Mouse (Mus musculus) induced T-regulatory cell, adult 2 months (primary cell): ENCODE data around the gene Cyp4a14.
"Not testable (repeated sequence)": the region's sequence is repeated elsewhere in the genome, so short reads cannot be mapped to it uniquely, and the experiment has no call there.

Source experiments
- DNase-seq: peaks from one replicate; pipeline ENCODE4 v3.0.0-alpha.2; 2012; ENCODE audit warnings: low read depth

The Cyp4a14 gene

DNA sequence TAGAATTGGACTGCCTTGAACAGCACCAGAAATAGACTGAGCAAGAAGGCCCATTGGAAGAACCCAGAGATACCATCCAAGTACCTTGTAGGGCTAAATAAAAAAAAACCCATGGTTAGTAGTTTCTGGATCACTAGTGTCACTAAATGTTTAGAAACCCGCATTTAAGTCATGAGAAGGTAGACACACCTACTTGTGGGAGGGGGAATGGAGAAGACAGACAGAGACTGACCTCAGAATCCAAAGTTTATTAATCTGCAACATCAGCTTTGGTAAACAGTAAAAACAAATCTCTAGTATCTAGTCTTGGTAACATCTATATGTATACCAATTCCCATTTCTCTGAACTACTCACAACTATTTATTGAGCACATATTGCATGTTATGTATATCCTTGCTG, at the start of gene Cyp4a14:
Cyp4a14 (minus strand) TSS at position 142 of the 400 bp plus-strand sequence.
- DNase-seq: no peak

- DNase-seq: no peak
These were observed 49.2 kb upstream of the Cyp4a14 start for GRCm38 (mm10) chr4:115545101-115545500.

DNA sequence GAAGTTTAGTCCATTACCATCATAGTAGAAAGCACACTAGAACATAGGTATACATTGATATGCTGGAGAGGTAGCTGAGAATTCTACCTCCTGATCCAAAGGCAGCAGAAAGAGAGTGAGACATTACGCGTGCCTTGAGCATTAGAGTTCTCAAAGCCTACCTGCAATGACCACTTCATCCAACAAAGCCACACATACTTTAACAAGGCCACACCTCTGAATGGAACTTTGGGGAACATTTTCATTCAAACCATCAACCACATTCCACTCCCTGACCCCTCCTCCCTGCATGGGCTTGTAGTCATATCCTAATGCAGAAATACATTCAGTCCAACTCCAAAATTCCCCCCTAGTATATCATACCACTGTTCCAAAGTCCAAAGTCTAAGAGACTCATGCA, 25.8 kb upstream of the Cyp4a14 start:
- no peak for DNase-seq

GRCm38 (mm10) chr4:115519444-115519843, 23.5 kb upstream of the Cyp4a14 start:
- DNase-seq: no peak

- not testable (repeated sequence) for DNase-seq
These were observed 22.1 kb upstream of the Cyp4a14 start, which contains the start of gene Cyp4a10 for GRCm38 (mm10) chr4:115518000-115518399. Gene Cyp4a10, plus strand, starts transcription at chr4:115518264.

- DNase-seq: not testable (repeated sequence)
These were observed 18.0 kb upstream of the Cyp4a14 start for GRCm38 (mm10) chr4:115513964-115514363.

DNA sequence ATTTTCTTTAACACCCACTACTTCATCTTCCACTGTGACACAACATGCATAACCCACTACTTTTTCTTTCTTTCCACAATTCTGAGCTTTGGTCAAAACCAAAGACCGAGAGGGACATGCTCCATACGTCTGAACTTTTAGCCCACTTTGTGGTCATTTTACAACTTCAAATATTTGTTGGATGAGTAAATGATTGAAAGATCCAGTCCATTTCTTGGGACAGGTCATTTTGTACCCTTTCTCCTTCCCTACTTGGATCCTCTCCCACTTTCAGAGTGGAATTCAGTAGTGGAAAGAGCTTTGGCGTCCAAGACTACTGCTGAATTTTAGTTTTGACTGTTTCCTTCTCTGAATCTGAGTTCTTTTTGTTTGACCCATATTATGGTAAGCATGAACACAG, 1.5 kb upstream of the Cyp4a14 start:
- no peak for DNase-seq

DNA sequence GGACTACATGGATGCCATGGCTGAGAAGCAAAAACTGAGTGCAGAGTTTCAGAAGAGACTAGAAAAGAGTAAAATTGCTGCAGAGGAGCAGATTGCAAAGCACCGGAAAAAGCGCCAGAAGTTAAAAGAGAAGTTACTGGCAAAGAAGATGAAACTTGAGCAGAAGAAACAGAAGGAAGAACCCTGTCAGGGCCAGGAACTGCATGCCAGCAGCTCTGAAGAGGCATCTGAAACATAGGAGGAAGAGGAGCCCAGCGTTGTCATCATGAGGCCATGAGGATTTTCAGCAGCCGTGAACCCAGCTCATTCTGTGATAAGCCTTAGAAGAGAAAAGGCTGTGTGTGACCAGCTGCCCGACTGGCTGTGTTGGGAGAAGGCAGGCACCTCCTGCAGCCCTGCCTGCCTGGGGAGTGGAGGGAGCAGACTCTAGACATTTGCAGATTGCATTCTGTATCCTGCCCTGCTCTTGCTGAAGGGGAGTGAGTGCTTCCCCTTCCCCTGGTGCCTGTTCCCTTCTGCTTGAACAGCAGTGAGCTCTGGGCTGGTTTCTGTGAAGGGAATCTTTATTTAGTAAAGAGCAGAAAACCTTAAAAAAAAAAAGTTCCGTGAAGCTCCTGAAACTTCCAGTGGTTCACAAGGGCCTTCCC, 14.8 kb downstream of the Cyp4a14 start:
- DNase-seq: no peak

DNA sequence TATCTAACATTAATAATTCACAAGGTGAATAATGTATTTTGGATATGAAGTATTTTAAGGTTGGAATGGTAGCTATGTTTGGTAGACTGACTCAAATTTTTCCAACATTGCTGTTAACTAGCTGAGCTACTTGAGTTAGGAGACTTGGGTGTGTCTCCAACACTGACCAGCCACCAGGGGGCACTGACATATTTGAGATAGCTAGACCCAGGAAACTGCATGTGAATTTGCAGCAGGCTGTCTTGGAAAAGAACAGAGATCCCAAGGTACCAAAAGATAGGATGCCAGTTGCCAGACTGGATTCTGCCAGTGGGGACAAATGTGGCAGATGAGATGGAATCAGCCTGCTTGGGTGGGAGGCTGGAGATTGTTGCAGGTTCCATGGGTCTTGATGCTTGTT, 19.9 kb downstream of the Cyp4a14 start:
- DNase-seq: not testable (repeated sequence)

DNA sequence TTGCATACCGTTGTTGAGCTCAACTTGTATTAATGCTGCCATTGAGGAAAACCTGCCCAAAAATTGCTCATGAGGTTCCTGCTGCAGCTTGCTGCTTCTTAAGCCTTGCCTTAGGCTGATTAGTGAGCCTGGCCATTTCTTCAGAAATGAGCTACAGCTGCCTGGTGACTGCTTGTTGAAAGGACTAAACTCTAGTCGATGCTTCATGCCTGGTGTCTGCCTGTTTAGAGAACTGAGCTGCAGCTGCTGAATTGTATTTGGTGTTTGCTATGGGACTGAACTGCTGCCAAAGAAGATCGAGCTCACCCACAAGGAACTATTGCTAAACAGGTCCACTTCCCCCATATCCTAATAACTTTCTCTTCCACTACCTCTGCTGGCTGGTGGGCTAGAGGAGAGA, 22.4 kb downstream of the Cyp4a14 start:
- not testable (repeated sequence) for DNase-seq

DNA sequence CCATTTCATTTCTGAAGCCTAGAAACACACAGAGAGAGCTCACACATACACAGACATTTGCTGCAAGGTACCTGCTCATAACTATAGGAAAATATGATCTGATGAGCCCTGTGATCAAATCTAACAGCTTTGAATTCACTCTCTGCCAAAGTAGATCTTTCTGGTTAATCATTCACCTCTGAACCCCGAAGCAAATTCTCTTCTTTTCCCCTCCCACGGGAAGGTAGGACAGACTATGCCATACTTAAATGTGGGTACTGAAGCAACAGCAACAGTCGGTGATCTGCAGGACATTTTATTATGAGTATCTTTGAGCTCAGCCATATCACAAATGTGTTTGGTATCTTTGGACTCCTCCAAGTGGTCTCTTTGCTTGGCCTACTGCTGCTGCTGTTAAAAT, 43.6 kb downstream of the Cyp4a14 start, which contains the start of gene Cyp4a30b:
Cyp4a30b (plus strand) TSS at position 301 of the 400 bp plus-strand sequence.
- no peak for DNase-seq

DNA sequence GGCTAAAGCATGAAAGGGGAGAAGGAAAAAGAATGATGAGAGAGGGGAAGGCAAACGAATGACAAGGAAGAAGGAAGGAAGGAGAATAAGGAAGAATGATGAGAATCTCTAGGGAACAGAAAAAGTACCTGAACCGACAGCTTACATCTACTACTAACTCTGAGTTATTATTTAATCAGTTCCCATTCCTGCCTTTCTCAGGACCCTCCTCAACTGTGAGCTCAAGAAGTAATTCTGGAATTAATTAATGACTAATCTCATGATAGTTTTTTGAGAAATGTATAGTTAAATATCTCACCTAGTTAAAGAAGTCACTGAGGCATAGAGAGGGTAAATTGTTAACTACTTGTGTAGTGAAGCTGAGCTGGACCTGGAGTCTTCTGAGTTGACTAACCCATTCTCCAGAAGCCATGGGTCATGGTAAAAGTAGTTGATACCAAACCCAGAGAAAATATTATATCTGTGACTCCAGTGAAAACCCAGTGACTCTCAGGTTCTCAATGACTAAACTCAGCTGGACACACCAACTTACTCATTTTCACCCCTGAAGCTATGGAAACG, 45.3 kb downstream of the Cyp4a14 start:
- no peak for DNase-seq
